7 mouse cellular contexts compared by ENCODE assay signal in the genomic region with DNA sequence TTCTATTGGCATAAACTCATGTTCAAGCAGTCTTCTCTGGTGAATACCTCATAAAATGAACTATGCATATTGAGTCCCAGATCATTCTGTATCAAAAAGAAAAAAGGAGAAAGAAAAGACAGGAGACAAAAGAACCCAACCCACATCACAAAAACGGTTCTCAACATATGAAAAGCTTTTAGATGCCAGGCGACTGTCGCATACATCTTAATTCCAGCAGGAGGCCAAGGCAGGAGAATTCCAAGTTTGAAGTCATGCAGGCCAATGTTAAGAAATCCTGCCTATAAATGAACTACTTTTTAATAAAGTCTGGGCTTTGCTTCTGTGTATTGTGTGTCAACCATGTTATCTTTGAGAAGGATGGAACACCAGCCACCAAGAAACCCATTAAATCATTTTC. TPM values are rescaled to one million over a fixed set of nuclear protein-coding genes. Genes with fewer than 3 reads are reported as not detected.
A peak's percentile ranks its signal among the peaks of the same experiment; 100 is the strongest.
DNase-seq lines count a peak whose midpoint lies in the region; ATAC-seq lines count a peak whose summit lies in the region.

No protein-coding gene starts in this region.

- H3K4me1 ChIP-seq in neural tube, embryonic 11.5 days (ENCODE audit: control insufficient read depth, insufficient read depth, low read length) = no peaks in the 10 kb centered on the region
- peaks cover 9% of the 10 kb centered on the region for H3K4me1 ChIP-seq in liver, embryonic 15.5 days (replicated peaks)

- no peak overlapping the region for H3K9ac ChIP-seq in neural tube, embryonic 11.5 days (ENCODE audit: low read length)
- no peak overlapping the region for H3K9ac ChIP-seq in liver, embryonic 15.5 days

- H3K4me3 ChIP-seq in neural tube, embryonic 11.5 days (ENCODE audit: low read depth, low read length) = peak overlapping the region; percentile 23; the same call in 1 of the 2 replicates
- H3K4me3 ChIP-seq in liver, embryonic 15.5 days (replicated peaks) = no peak overlapping the region; the same call in 1 of the 2 replicates

- peak overlapping the region; percentile 33 for H3K4me2 ChIP-seq in neural tube, embryonic 11.5 days (ENCODE audit: low read depth)
- peak overlapping the region; percentile 64 for H3K4me2 ChIP-seq in liver, embryonic 15.5 days

- no peaks in the 10 kb centered on the region for H3K36me3 ChIP-seq in neural tube, embryonic 11.5 days (ENCODE audit: control insufficient read depth, insufficient read depth, low read length)
- H3K36me3 ChIP-seq in liver, embryonic 15.5 days (replicated peaks) = no peaks in the 10 kb centered on the region

- 1% methylated on average over 3 of the region's 3 CpGs for WGBS in neural tube, embryonic 11.5 days
- whole genome bisulfite sequencing in liver, embryonic 15.5 days (ENCODE audit: insufficient replicate concordance) = 4% methylated on average over 3 of the region's 3 CpGs

- DNase-seq in neural tube, embryonic 11.5 days (ENCODE audit: low spot score) = no peak
- no peak for DNase-seq in neural tube, embryonic 10.5 days (ENCODE audit: extremely low spot score, low spot score)
- no peak for DNase-seq in urinary bladder, postnatal 14 days (ENCODE audit: low spot score)
- DNase-seq in thymus, postnatal 0 days (ENCODE audit: low spot score) = no peak

- H3K27me3 ChIP-seq in neural tube, embryonic 11.5 days (ENCODE audit: control insufficient read depth, insufficient read depth, low read length) = no peaks in the 10 kb centered on the region
- peaks cover 25% of the 10 kb centered on the region for H3K27me3 ChIP-seq in liver, embryonic 15.5 days

- H3K27ac ChIP-seq in neural tube, embryonic 11.5 days (ENCODE audit: low read depth, low read length) = no peak overlapping the region
- H3K27ac ChIP-seq in liver, embryonic 15.5 days (replicated peaks) = no peak overlapping the region

- no peaks in the 10 kb centered on the region for H3K9me3 ChIP-seq in neural tube, embryonic 11.5 days (ENCODE audit: control insufficient read depth, low read length)
- H3K9me3 ChIP-seq in liver, embryonic 15.5 days (replicated peaks) = no peaks in the 10 kb centered on the region

- ATAC-seq in neural tube, embryonic 11.5 days (ENCODE audit: insufficient read depth, low FRiP score, low TSS enrichment) = no peak
- ATAC-seq in granulocyte monocyte progenitor cell, adult 5-6 weeks (replicated peaks; ENCODE audit: poor library complexity, severe bottlenecking) = 0 out of 2 replicates have a peak, but pooled peaks have one; percentile 5
- ATAC-seq in liver, embryonic 15.5 days (ENCODE audit: insufficient read depth) = no peak
- no peak for ATAC-seq in activated CD4-positive, CD25-positive, alpha-beta regulatory T cell, adult 4 months

RNA-seq across cellular contexts. Expression of a gene that starts 5.1 kb away (rescaled TPM):
- polyA plus RNA-seq in neural tube, embryonic 11.5 days (2014; fragmentation: Nextera tagmentation; extraction: Ambion mirVana) = not detected in 2 replicates
- not detected in 2 replicates for total RNA-seq in granulocyte monocyte progenitor cell, adult 5-6 weeks (2014; fragmentation: Nextera tagmentation)
- not detected in 2 replicates for total RNA-seq in granulocyte monocyte progenitor cell, adult 5-6 weeks (2017)
- polyA plus RNA-seq in liver, embryonic 15.5 days (2015; fragmentation: Nextera tagmentation; extraction: Ambion mirVana) = 0.16 TPM in 1 of 2 replicates, not detected in the other
- not detected in 2 replicates for polyA plus RNA-seq in thymus, postnatal 0 days (2015; fragmentation: Nextera tagmentation; extraction: Ambion mirVana)
- not detected for polyA plus RNA-seq in activated CD4-positive, CD25-positive, alpha-beta regulatory T cell, adult 4 months (2017; shearing (Covaris generic))

RNA-seq across cellular contexts. Expression of a gene that starts 22.1 kb away (rescaled TPM):
- 1.6 and 2.5 TPM in 2 replicates for polyA plus RNA-seq in neural tube, embryonic 11.5 days (2014; fragmentation: Nextera tagmentation; extraction: Ambion mirVana)
- total RNA-seq in granulocyte monocyte progenitor cell, adult 5-6 weeks (2014; fragmentation: Nextera tagmentation) = 4.3 and 6.3 TPM in 2 replicates
- total RNA-seq in granulocyte monocyte progenitor cell, adult 5-6 weeks (2017) = 0.78 and 1.4 TPM in 2 replicates
- 7.7 and 7.8 TPM in 2 replicates for polyA plus RNA-seq in liver, embryonic 15.5 days (2015; fragmentation: Nextera tagmentation; extraction: Ambion mirVana)
- 7.9 and 9.2 TPM in 2 replicates for polyA plus RNA-seq in thymus, postnatal 0 days (2015; fragmentation: Nextera tagmentation; extraction: Ambion mirVana)
- polyA plus RNA-seq in activated CD4-positive, CD25-positive, alpha-beta regulatory T cell, adult 4 months (2017; shearing (Covaris generic)) = 10 to 100 TPM; 13.4 to 13.6 TPM

RNA-seq across cellular contexts. Expression of a gene that starts 22.9 kb away (rescaled TPM):
- polyA plus RNA-seq in neural tube, embryonic 11.5 days (2014; fragmentation: Nextera tagmentation; extraction: Ambion mirVana) = 24.1 and 30.7 TPM in 2 replicates
- total RNA-seq in granulocyte monocyte progenitor cell, adult 5-6 weeks (2014; fragmentation: Nextera tagmentation) = 6.4 and 28.8 TPM in 2 replicates
- total RNA-seq in granulocyte monocyte progenitor cell, adult 5-6 weeks (2017) = 6.2 and 17.0 TPM in 2 replicates
- 10.7 and 12.1 TPM in 2 replicates for polyA plus RNA-seq in liver, embryonic 15.5 days (2015; fragmentation: Nextera tagmentation; extraction: Ambion mirVana)
- polyA plus RNA-seq in thymus, postnatal 0 days (2015; fragmentation: Nextera tagmentation; extraction: Ambion mirVana) = 44.5 and 46.0 TPM in 2 replicates
- 100 to 1,000 TPM in 1 of 2 experiments, 10 to 100 TPM in 1; 65.1 to 101 TPM for polyA plus RNA-seq in activated CD4-positive, CD25-positive, alpha-beta regulatory T cell, adult 4 months (2017; shearing (Covaris generic))

RNA-seq across cellular contexts. Expression of a gene that starts 52.2 kb away (rescaled TPM):
- 89.0 and 99.1 TPM in 2 replicates for polyA plus RNA-seq in neural tube, embryonic 11.5 days (2014; fragmentation: Nextera tagmentation; extraction: Ambion mirVana)
- total RNA-seq in granulocyte monocyte progenitor cell, adult 5-6 weeks (2014; fragmentation: Nextera tagmentation) = 33.2 and 45.0 TPM in 2 replicates
- total RNA-seq in granulocyte monocyte progenitor cell, adult 5-6 weeks (2017) = 38.6 and 41.4 TPM in 2 replicates
- 39.5 and 49.8 TPM in 2 replicates for polyA plus RNA-seq in liver, embryonic 15.5 days (2015; fragmentation: Nextera tagmentation; extraction: Ambion mirVana)
- 39.8 and 40.2 TPM in 2 replicates for polyA plus RNA-seq in thymus, postnatal 0 days (2015; fragmentation: Nextera tagmentation; extraction: Ambion mirVana)
- polyA plus RNA-seq in activated CD4-positive, CD25-positive, alpha-beta regulatory T cell, adult 4 months (2017; shearing (Covaris generic)) = 10 to 100 TPM; 42.3 to 84.0 TPM

RNA-seq across cellular contexts. Expression of a gene that starts 52.4 kb away (rescaled TPM):
- 20.3 and 20.4 TPM in 2 replicates for polyA plus RNA-seq in neural tube, embryonic 11.5 days (2014; fragmentation: Nextera tagmentation; extraction: Ambion mirVana)
- total RNA-seq in granulocyte monocyte progenitor cell, adult 5-6 weeks (2014; fragmentation: Nextera tagmentation) = 26.6 and 34.0 TPM in 2 replicates
- 38.5 and 39.0 TPM in 2 replicates for total RNA-seq in granulocyte monocyte progenitor cell, adult 5-6 weeks (2017)
- 11.5 and 12.5 TPM in 2 replicates for polyA plus RNA-seq in liver, embryonic 15.5 days (2015; fragmentation: Nextera tagmentation; extraction: Ambion mirVana)
- polyA plus RNA-seq in thymus, postnatal 0 days (2015; fragmentation: Nextera tagmentation; extraction: Ambion mirVana) = 9.1 and 9.8 TPM in 2 replicates
- polyA plus RNA-seq in activated CD4-positive, CD25-positive, alpha-beta regulatory T cell, adult 4 months (2017; shearing (Covaris generic)) = 1 to 10 TPM; 5.4 to 5.8 TPM
